15 mouse cellular contexts compared by ENCODE assay signal in genomic region chr9:61959921-61960569, GRCm38 (mm10). TPM values are rescaled to one million over a fixed set of nuclear protein-coding genes. Genes with fewer than 3 reads are reported as not detected.
DNase-seq lines count a peak whose midpoint lies in the region; ATAC-seq and TF ChIP-seq lines count a peak whose summit lies in the region.
"Had no signal": no experiment of that assay in that cellular context is flagged by ENCODE, and none has a peak within 500 bp of the region (broad histone marks: within the 10 kb centered on the region; RNA-seq: fewer than 3 reads in every experiment).

No protein-coding gene starts in this region.

- no peak for TF ChIP-seq CTCF in bone marrow macrophage, adult 2 months (IDR thresholded peaks at IDR 0.05; ENCODE audit: low read depth, low read length)
- TF ChIP-seq CTCF in intestine, postnatal 0 days (IDR thresholded peaks at IDR 0.05; ENCODE audit: low read depth): no peak

- no peak overlapping the region for H3K4me2 ChIP-seq in liver, embryonic 13.5 days
- H3K4me2 ChIP-seq in liver, embryonic 11.5 days: no peak overlapping the region
- H3K4me2 ChIP-seq in intestine, postnatal 0 days (replicated peaks; ENCODE audit: low read depth): no peak overlapping the region
- H3K4me2 ChIP-seq in hindbrain, embryonic 12.5 days (replicated peaks): no peak overlapping the region
- H3K4me2 ChIP-seq: hindbrain, embryonic 14.5 days; limb, embryonic 12.5 days; neural tube, embryonic 15.5 days had no signal

- no peaks in the 10 kb centered on the region for H3K27me3 ChIP-seq in liver, embryonic 13.5 days
- no peaks in the 10 kb centered on the region for H3K27me3 ChIP-seq in liver, embryonic 11.5 days (replicated peaks; ENCODE audit: control insufficient read depth, insufficient read depth, low read length)
- no peaks in the 10 kb centered on the region for H3K27me3 ChIP-seq in intestine, postnatal 0 days (replicated peaks; ENCODE audit: control insufficient read depth, insufficient read depth, low read length)
- H3K27me3 ChIP-seq in hindbrain, embryonic 12.5 days: no peaks in the 10 kb centered on the region
- H3K27me3 ChIP-seq: limb, embryonic 12.5 days; neural tube, embryonic 15.5 days had no signal

- ATAC-seq in liver, embryonic 13.5 days (ENCODE audit: low read depth): no peak
- ATAC-seq in liver, embryonic 11.5 days (replicated peaks; ENCODE audit: low FRiP score): no peak
- peak; percentile 67 for ATAC-seq in intestine, postnatal 0 days
- ATAC-seq in hindbrain, embryonic 12.5 days (ENCODE audit: low FRiP score): no peak
- no peak for ATAC-seq in frontal cortex, adult (ENCODE audit: low TSS enrichment)
- ATAC-seq: activated CD4-positive, CD25-positive, alpha-beta regulatory T cell, adult 4 months had no signal

- H3K9ac ChIP-seq in liver, embryonic 13.5 days: no peak overlapping the region
- H3K9ac ChIP-seq in liver, embryonic 11.5 days (ENCODE audit: low read depth, low read length): no peak overlapping the region
- H3K9ac ChIP-seq in intestine, postnatal 0 days (ENCODE audit: low read depth, low read length): no peak overlapping the region
- H3K9ac ChIP-seq in hindbrain, embryonic 12.5 days: no peak overlapping the region
- H3K9ac ChIP-seq: hindbrain, embryonic 14.5 days; limb, embryonic 12.5 days; neural tube, embryonic 15.5 days had no signal

- TF ChIP-seq POLR2A in bone marrow macrophage, adult 2 months (IDR thresholded peaks at IDR 0.05; ENCODE audit: borderline replicate concordance, low read depth, low read length): no peak

- 56% methylated on average over 1 of the region's 1 CpGs for WGBS in liver, embryonic 13.5 days (ENCODE audit: insufficient replicate concordance)
- 88% methylated on average over 1 of the region's 1 CpGs for WGBS in liver, embryonic 11.5 days
- WGBS in intestine, postnatal 0 days: 60% methylated on average over 1 of the region's 1 CpGs
- 97% methylated on average over 1 of the region's 1 CpGs for WGBS in hindbrain, embryonic 12.5 days

- H3K9me3 ChIP-seq in liver, embryonic 13.5 days (replicated peaks): no peaks in the 10 kb centered on the region
- H3K9me3 ChIP-seq in liver, embryonic 11.5 days (ENCODE audit: control insufficient read depth, low read length): no peaks in the 10 kb centered on the region
- no peaks in the 10 kb centered on the region for H3K9me3 ChIP-seq in intestine, postnatal 0 days (ENCODE audit: control insufficient read depth)
- no peaks in the 10 kb centered on the region for H3K9me3 ChIP-seq in hindbrain, embryonic 12.5 days (replicated peaks)
- H3K9me3 ChIP-seq: limb, embryonic 12.5 days; megakaryocyte, embryonic 14.5 days; neural tube, embryonic 15.5 days had no signal

- no peak for DNase-seq in liver, embryonic 13.5 days
- no peak for DNase-seq in liver, embryonic 11.5 days (ENCODE audit: low spot score)
- peak; percentile 71 for DNase-seq in lung, postnatal 36 days
- no peak for DNase-seq in left cerebral cortex, adult 8-10 months (ENCODE audit: low spot score in 2 of 2)
- DNase-seq: cerebellum, adult 2 months; layer of hippocampus, postnatal 36 days had no signal

- peak overlapping the region; percentile 13; the same call in 1 of the 2 replicates for H3K27ac ChIP-seq in liver, embryonic 13.5 days
- H3K27ac ChIP-seq in liver, embryonic 11.5 days (ENCODE audit: low read depth, low read length): no peak overlapping the region
- H3K27ac ChIP-seq in bone marrow macrophage, adult 2 months (ENCODE audit: insufficient read depth, low read depth, low read length): peak overlapping the region; percentile 53
- H3K27ac ChIP-seq in intestine, postnatal 0 days (ENCODE audit: low read depth, low read length): peak overlapping the region; percentile 41; the same call in 1 of the 2 replicates
- no peak overlapping the region for H3K27ac ChIP-seq in hindbrain, embryonic 12.5 days
- H3K27ac ChIP-seq: hindbrain, embryonic 14.5 days; limb, embryonic 12.5 days; neural tube, embryonic 15.5 days had no signal

- H3K36me3 ChIP-seq in liver, embryonic 13.5 days: no peaks in the 10 kb centered on the region
- no peaks in the 10 kb centered on the region for H3K36me3 ChIP-seq in liver, embryonic 11.5 days (ENCODE audit: control insufficient read depth, insufficient read depth, low read length)
- H3K36me3 ChIP-seq in intestine, postnatal 0 days (ENCODE audit: control insufficient read depth, insufficient read depth): no peaks in the 10 kb centered on the region
- H3K36me3 ChIP-seq in hindbrain, embryonic 12.5 days: no peaks in the 10 kb centered on the region
- H3K36me3 ChIP-seq: limb, embryonic 12.5 days; neural tube, embryonic 15.5 days had no signal

- peaks cover 28% of the 10 kb centered on the region for H3K4me1 ChIP-seq in liver, embryonic 13.5 days (replicated peaks)
- H3K4me1 ChIP-seq in liver, embryonic 11.5 days (replicated peaks; ENCODE audit: control insufficient read depth, insufficient read depth, low read length): peaks cover 3% of the 10 kb centered on the region
- peaks cover 41% of the 10 kb centered on the region for H3K4me1 ChIP-seq in bone marrow macrophage, adult 2 months (ENCODE audit: control insufficient read depth, insufficient read depth, low read length)
- H3K4me1 ChIP-seq in intestine, postnatal 0 days (replicated peaks; ENCODE audit: control insufficient read depth, insufficient read depth, low read length): peaks cover 6% of the 10 kb centered on the region; the same call in 1 of the 2 replicates
- H3K4me1 ChIP-seq in hindbrain, embryonic 12.5 days: peaks cover 7% of the 10 kb centered on the region; the same call in 1 of the 2 replicates

- H3K4me3 ChIP-seq in liver, embryonic 13.5 days (replicated peaks): no peak overlapping the region
- no peak overlapping the region for H3K4me3 ChIP-seq in liver, embryonic 11.5 days (ENCODE audit: low read depth, low read length)
- no peak overlapping the region for H3K4me3 ChIP-seq in bone marrow macrophage, adult 2 months (ENCODE audit: insufficient read depth, low read length)
- H3K4me3 ChIP-seq in intestine, postnatal 0 days (ENCODE audit: low read depth, low read length): no peak overlapping the region
- no peak overlapping the region for H3K4me3 ChIP-seq in hindbrain, embryonic 12.5 days
- H3K4me3 ChIP-seq: limb, embryonic 12.5 days; megakaryocyte, embryonic 14.5 days; neural tube, embryonic 15.5 days had no signal

RNA-seq across cellular contexts. Expression of gene Kif23, which starts 13.5 kb away (rescaled TPM):
- 69.3 and 83.8 TPM in 2 replicates for polyA plus RNA-seq in liver, embryonic 13.5 days (2015; fragmentation: Nextera tagmentation; extraction: Ambion mirVana)
- polyA plus RNA-seq in liver, embryonic 11.5 days (2014; fragmentation: Nextera tagmentation; extraction: Ambion mirVana): 85.1 and 93.8 TPM in 2 replicates
- 90.1 and 111 TPM in 2 replicates for polyA plus RNA-seq in bone marrow macrophage, adult 2 months (2012; ENCODE audit: insufficient read depth, insufficient read length, missing spikeins)
- polyA plus RNA-seq in intestine, postnatal 0 days (2015; fragmentation: Nextera tagmentation; extraction: Ambion mirVana): 14.8 and 16.2 TPM in 2 replicates
- 72.2 and 75.6 TPM in 2 replicates for polyA plus RNA-seq in hindbrain, embryonic 12.5 days (2016; fragmentation: Nextera tagmentation; extraction: Ambion mirVana)
- 1 to 10 TPM; 1.2 to 2.1 (median 2.1) TPM for total RNA-seq in left cerebral cortex, adult 8-10 months (2022)

RNA-seq across cellular contexts. Expression of gene Rplp1, which starts 45.7 kb away (rescaled TPM):
- 1,198 and 1,374 TPM in 2 replicates for polyA plus RNA-seq in liver, embryonic 13.5 days (2015; fragmentation: Nextera tagmentation; extraction: Ambion mirVana)
- polyA plus RNA-seq in liver, embryonic 11.5 days (2014; fragmentation: Nextera tagmentation; extraction: Ambion mirVana): 1,876 and 2,139 TPM in 2 replicates
- polyA plus RNA-seq in bone marrow macrophage, adult 2 months (2012; ENCODE audit: insufficient read depth, insufficient read length, missing spikeins): 2,962 and 2,986 TPM in 2 replicates
- polyA plus RNA-seq in intestine, postnatal 0 days (2015; fragmentation: Nextera tagmentation; extraction: Ambion mirVana): 1,118 and 1,197 TPM in 2 replicates
- 692 and 796 TPM in 2 replicates for polyA plus RNA-seq in hindbrain, embryonic 12.5 days (2016; fragmentation: Nextera tagmentation; extraction: Ambion mirVana)
- 1,000 to 10,000 TPM; 1,482 to 1,620 (median 1,566) TPM for total RNA-seq in left cerebral cortex, adult 8-10 months (2022)

Comparison
In these comparisons a context has a peak if more than half of its experiments do, and no peak if none do; other contexts are left out.
1. H3K27ac ChIP-seq: peak in liver, embryonic 13.5 days (single experiment), bone marrow macrophage, adult 2 months (single experiment) and intestine, postnatal 0 days (single experiment); none in liver, embryonic 11.5 days (single experiment) and hindbrain, embryonic 12.5 days (single experiment).